Mouse (Mus musculus) erythroblast, embryonic 14.5 days (primary cell): Measurements from ENCODE around the gene Cyfip2. TPM values are rescaled to one million over a fixed set of nuclear protein-coding genes. Genes with fewer than 3 reads are reported as not detected.
A peak's percentile ranks its signal among the peaks of the same experiment; 100 is the strongest.

Experiments
- H3K27me3 ChIP-seq: 2 replicates; pipeline ENCODE4 v1.6.1; 2012; ENCODE audit warnings: inconsistent platforms; ENCODE audit not compliant: control insufficient read depth
- H3K36me3 ChIP-seq: 2 replicates; pipeline ENCODE4 v1.6.1; 2012; ENCODE audit warnings: mild to moderate bottlenecking, inconsistent platforms; ENCODE audit not compliant: control insufficient read depth
- H3K4me1 ChIP-seq: 2 replicates; pipeline ENCODE4 v1.6.1; 2012; ENCODE audit warnings: inconsistent platforms; ENCODE audit not compliant: control insufficient read depth
- H3K4me3 ChIP-seq: replicated peaks from 2 replicates; pipeline ENCODE3; 2012; ENCODE audit warnings: moderate library complexity, mild to moderate bottlenecking, inconsistent platforms
- H3K9me3 ChIP-seq: 2 replicates; pipeline ENCODE4 v1.6.1; 2012; ENCODE audit warnings: low read length, inconsistent platforms, mixed read lengths; ENCODE audit not compliant: control insufficient read depth
- GATA1 ChIP-seq: IDR thresholded peaks from 2 replicates; pipeline ENCODE4 v1.6.1; 2012; ENCODE audit warnings: low read length, inconsistent platforms, mixed read lengths
- TAL1 ChIP-seq: IDR thresholded peaks from 3 replicates; pipeline ENCODE4 v1.6.1; 2012; ENCODE audit warnings: low read length, inconsistent platforms, mixed read lengths
- polyA plus RNA-seq: library from polyadenylated mRNA; stranded (reverse); fragments of >175 nt; gene quantifications from 2 replicates; pipeline ENCODE4 v1.2.3, GENCODE M21; 2012

Gene Cyfip2
- polyA plus RNA-seq, 1 experiment, result 0.04 TPM

DNA sequence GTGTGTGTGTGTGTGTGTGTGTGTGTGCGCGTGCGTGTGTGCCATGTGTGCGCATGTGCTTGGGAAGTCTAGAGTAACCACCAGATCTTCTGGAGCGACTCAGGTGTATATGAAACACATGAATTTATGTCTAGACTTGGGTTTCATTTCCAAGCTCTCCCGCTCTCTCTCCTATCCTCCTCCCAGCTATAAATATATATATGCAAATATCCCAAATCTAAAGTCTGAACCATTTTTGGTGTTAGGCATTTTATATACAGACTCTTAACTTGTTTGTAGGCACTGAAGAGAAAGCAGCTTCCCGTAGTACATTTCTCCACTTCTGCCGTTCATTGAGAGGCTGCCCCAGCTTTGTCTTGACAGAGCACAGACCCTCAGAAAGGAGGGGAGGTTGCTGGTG is 19.6 kb upstream of the Cyfip2 start:
- Histone ChIP-seq H3K36me3 (no peaks in the 10 kb centered on the region), H3K4me1 (no peaks in the 10 kb centered on the region), H3K27me3 (no peaks in the 10 kb centered on the region), H3K4me3 (no peak overlapping the region), H3K9me3 (no peaks in the 10 kb centered on the region)
- no peak for TF ChIP-seq TAL1
- TF ChIP-seq GATA1, result no peak

DNA sequence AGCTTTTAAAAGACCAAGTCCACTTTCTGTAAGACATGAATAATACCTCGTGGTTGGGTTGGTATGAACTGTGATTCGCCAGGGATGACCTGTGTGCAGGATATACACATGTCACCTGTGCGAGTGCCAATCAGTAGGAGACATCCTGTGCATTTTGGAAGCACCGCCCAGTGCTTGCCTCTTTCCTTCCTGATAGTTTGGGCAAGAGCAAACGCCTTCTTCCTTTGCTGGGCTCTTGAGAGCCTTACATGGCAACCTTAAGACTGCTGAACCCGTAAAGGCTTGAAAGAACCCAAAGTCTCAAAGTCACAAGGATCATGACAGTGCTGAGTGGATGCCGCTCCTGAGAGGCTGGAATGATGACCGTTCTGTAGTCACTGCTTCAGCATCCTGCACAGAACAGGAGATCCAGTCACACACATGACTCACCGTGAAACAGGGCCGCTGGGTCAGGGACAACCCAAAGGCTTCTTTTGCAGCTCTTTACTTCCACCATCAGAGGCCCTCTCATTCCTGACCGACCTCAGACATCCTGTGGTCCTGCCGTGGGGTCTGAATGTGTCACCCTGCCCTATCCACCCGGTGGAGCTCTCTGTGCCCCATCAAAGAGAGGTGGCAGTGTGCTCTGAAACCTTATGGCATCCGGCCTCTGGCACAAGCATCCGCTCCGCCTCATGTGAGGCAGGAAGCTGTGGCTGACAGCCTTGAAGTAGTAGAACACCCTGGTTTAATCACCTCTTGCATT is 13.8 kb upstream of the Cyfip2 start:
- Histone ChIP-seq H3K36me3 (no peaks in the 10 kb centered on the region), H3K27me3 (no peaks in the 10 kb centered on the region), H3K4me1 (no peaks in the 10 kb centered on the region), H3K4me3 (no peak overlapping the region), H3K9me3 (no peaks in the 10 kb centered on the region)
- TF ChIP-seq TAL1 (no peak), GATA1 (no peak)

GRCm38 (mm10) chr11:46321559-46321958 is 8.9 kb upstream of the Cyfip2 start:
- Histone ChIP-seq H3K4me3 (no peak overlapping the region), H3K9me3 (no peaks in the 10 kb centered on the region), H3K27me3 (no peaks in the 10 kb centered on the region; the same call in 1 of the 2 replicates), H3K36me3 (no peaks in the 10 kb centered on the region), H3K4me1 (no peaks in the 10 kb centered on the region)
- TF ChIP-seq GATA1, result no peak
- no peak for TF ChIP-seq TAL1

- peaks cover 49% of the 10 kb centered on the region for H3K27me3 ChIP-seq
- no peak for TF ChIP-seq GATA1
- TF ChIP-seq TAL1, result no peak
- no peaks in the 10 kb centered on the region for H3K9me3 ChIP-seq
- H3K4me3 ChIP-seq, result no peak overlapping the region
- H3K36me3 ChIP-seq, result no peaks in the 10 kb centered on the region
- peaks cover 18% of the 10 kb centered on the region for H3K4me1 ChIP-seq
Observed at GRCm38 (mm10) chr11:46314534-46314933, 1.9 kb upstream of the Cyfip2 start.

DNA sequence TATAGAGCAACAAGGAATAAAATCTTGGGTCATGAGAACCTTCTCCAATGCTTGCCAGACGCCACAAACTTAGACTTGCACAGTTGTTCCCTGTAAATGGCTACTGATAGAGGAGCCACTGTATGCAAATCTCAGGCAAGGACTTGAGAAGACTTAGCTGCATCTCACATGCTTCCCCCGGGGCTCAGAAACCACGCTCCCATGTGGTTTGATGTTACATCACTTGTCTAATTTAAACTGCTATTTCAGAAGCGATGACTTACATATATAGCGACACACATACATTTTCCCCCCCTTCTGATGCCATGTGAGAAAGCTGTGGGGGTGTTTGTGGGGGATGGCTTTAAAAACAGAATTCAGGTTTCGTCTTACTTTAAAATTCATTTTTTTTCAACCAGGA is 1.2 kb upstream of the Cyfip2 start:
- H3K27me3 ChIP-seq, result peaks cover 49% of the 10 kb centered on the region
- peaks cover 18% of the 10 kb centered on the region for H3K4me1 ChIP-seq
- TF ChIP-seq TAL1 (no peak), GATA1 (no peak)
- H3K9me3 ChIP-seq, result no peaks in the 10 kb centered on the region
- no peaks in the 10 kb centered on the region for H3K36me3 ChIP-seq
- H3K4me3 ChIP-seq, result no peak overlapping the region

GRCm38 (mm10) chr11:46311703-46312522 is 746 bp downstream of the Cyfip2 start:
- H3K4me3 ChIP-seq, result peak overlapping the region; percentile 61
- H3K27me3 ChIP-seq, result peaks cover 49% of the 10 kb centered on the region
- no peak for TF ChIP-seq TAL1
- no peak for TF ChIP-seq GATA1
- H3K36me3 ChIP-seq, result no peaks in the 10 kb centered on the region
- H3K9me3 ChIP-seq, result no peaks in the 10 kb centered on the region
- H3K4me1 ChIP-seq, result peaks cover 20% of the 10 kb centered on the region

DNA sequence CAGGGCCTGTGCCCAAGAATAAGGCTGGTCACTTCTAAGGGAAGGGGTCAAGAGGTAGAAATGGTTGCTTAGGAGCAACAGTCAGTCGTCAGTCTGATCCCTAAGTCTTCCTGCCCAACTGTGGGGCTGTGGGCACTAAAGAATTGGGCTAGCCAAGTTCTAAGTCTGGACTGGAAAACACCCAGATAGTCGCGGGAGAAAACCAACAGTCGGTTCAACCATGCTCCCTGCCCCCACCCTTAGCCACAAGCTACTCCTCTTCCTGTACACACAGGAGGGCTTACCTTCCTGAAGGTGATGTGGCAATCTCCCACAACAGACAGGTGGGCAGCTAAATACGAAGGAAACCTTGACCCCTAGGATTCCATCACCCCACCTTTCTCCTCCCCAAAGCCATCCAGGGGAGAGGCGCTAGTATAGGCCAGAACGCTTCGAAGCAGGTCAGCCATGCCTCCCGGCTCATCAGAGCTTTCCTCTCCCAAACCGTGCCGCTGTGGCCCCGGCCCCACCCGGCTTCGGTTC is 1.4 kb downstream of the Cyfip2 start:
- Histone ChIP-seq H3K4me1 (peaks cover 20% of the 10 kb centered on the region), H3K9me3 (no peaks in the 10 kb centered on the region), H3K4me3 (peak overlapping the region; percentile 61), H3K27me3 (peaks cover 49% of the 10 kb centered on the region), H3K36me3 (no peaks in the 10 kb centered on the region)
- TF ChIP-seq TAL1 (no peak), GATA1 (no peak)

DNA sequence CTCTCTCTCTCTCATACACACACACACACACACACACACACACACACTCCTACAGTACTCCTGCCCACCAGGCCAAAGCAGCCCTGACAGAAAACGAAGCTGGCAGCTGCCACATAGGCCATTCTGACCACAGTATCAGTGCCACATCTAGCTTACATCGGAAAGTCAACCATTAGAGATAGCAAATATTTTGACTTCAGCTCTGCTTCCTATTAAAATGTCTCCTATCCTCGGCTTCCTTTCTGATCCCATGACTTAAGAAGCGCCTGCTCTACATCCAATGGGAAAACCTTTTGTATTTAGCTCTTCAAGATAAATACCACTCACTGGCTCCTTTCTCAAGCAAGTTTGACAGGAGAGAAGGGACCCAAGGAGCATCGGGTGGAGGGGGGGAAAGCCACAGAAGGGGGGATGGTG is 2.0 kb downstream of the Cyfip2 start:
- TF ChIP-seq GATA1, result no peak
- TF ChIP-seq TAL1, result no peak
- Histone ChIP-seq H3K36me3 (no peaks in the 10 kb centered on the region), H3K4me3 (no peak overlapping the region), H3K27me3 (peaks cover 49% of the 10 kb centered on the region), H3K9me3 (no peaks in the 10 kb centered on the region), H3K4me1 (peaks cover 20% of the 10 kb centered on the region)

- Histone ChIP-seq H3K4me3 (no peak overlapping the region), H3K9me3 (no peaks in the 10 kb centered on the region), H3K4me1 (peaks cover 20% of the 10 kb centered on the region), H3K36me3 (no peaks in the 10 kb centered on the region), H3K27me3 (peaks cover 49% of the 10 kb centered on the region)
- TF ChIP-seq GATA1 (no peak), TAL1 (no peak)
Observed at GRCm38 (mm10) chr11:46309808-46310555, 2.7 kb downstream of the Cyfip2 start.
